Mouse (Mus musculus) embryonic stem cell, embryonic (primary cell): Measurements from ENCODE around the gene Igdcc3.
"Not testable (repeated sequence)": the region's sequence is repeated elsewhere in the genome, so short reads cannot be mapped to it uniquely, and the experiment has no call there.

Experiments
- CTCF ChIA-PET, 4 experiments: fragments of 300-600 bp in 2 of 4; fragments of 350-600 bp in 2 of 4; sonication (Branson Sonifier 250); formaldehyde crosslinking; loops; one replicate each; lab custom pipeline; 2022; ENCODE audit warnings: inconsistent platforms in 2 of 4; lab: Charles Lee
- POLR2A ChIA-PET, 4 experiments: fragments of 300-600 bp in 2 of 4; fragments of 350-600 bp in 2 of 4; sonication (Branson Sonifier 250); formaldehyde crosslinking; loops; one replicate each; lab custom pipeline; 2022; ENCODE audit warnings: antibody characterized with exemption in 4 of 4, inconsistent platforms in 1 of 4; lab: Charles Lee

Gene Igdcc3

GRCm38 (mm10) chr9:65200606-65201005 lies 59.6 kb downstream of the Igdcc3 start:
- ChIA-PET POLR2A (interaction anchor here in 3 of 4 experiments (0.5 to 10.5 kb wide), 17 partner anchors 6 to 235 kb away, joined by 3 to 238 read pairs (median 5); partner anchors contain the start of genes Hacd3 (in 1 of the 3) and Mtfmt (in 1 of the 3)), CTCF (interaction anchor here in 1 of 4 experiments (0.9 kb wide), 1 partner anchor 29 kb away, joined by 3 read pairs; no protein-coding TSS in a partner anchor)

GRCm38 (mm10) chr9:65201021-65201380 lies 60.0 kb downstream of the Igdcc3 start:
- ChIA-PET CTCF (no interaction called here), POLR2A (interaction anchor here (0.6 to 2.0 kb wide), 27 partner anchors 9 to 1315 kb away, joined by 3 to 35 read pairs (median 3); partner anchors contain the start of genes Dennd4a (in 1 of the 4) and Mtfmt (in 1 of the 4))

- ChIA-PET POLR2A (interaction anchor here (0.5 to 2.0 kb wide), 46 partner anchors 8 to 1315 kb away, joined by 3 to 35 read pairs (median 3); partner anchors contain the start of genes Dennd4a (in 1 of the 4) and Mtfmt (in 1 of the 4)), CTCF (no interaction called here)
Measured at GRCm38 (mm10) chr9:65201381-65202164, 60.6 kb downstream of the Igdcc3 start.

GRCm38 (mm10) chr9:65202165-65202754 lies 61.3 kb downstream of the Igdcc3 start:
- POLR2A ChIA-PET, result interaction anchor here (0.5 to 2.0 kb wide), 42 partner anchors 8 to 396 kb away, joined by 3 to 35 read pairs (median 4); partner anchors contain the start of genes Mtfmt (in 1 of the 4) and Plekho2 (in 1 of the 4)
- CTCF ChIA-PET, result interaction anchor here in 2 of 4 experiments (0.6 to 0.7 kb wide), 2 partner anchors 24 to 92 kb away, joined by 6 to 14 read pairs; partner anchors contain the start of gene Clpx (in 1 of the 2)

GRCm38 (mm10) chr9:65205049-65205815 lies 64.2 kb downstream of the Igdcc3 start:
- POLR2A ChIA-PET, result interaction anchor here in 3 of 4 experiments (0.6 to 8.1 kb wide), 14 partner anchors 9 to 230 kb away, joined by 3 to 157 read pairs (median 3); partner anchors contain the start of genes Parp16 (in 3 of the 3) and Mtfmt (in 1 of the 3)
- CTCF ChIA-PET, result interaction anchor here in 1 of 4 experiments (0.7 kb wide), 1 partner anchor 8 kb away, joined by 12 read pairs; no protein-coding TSS in a partner anchor

- POLR2A ChIA-PET, result interaction anchor here in 3 of 4 experiments (1.1 to 8.1 kb wide), 6 partner anchors 7 to 75 kb away, joined by 3 to 157 read pairs (median 26); partner anchors contain the start of gene Parp16 (in 2 of the 3)
- CTCF ChIA-PET, result not testable (repeated sequence)
Measured at GRCm38 (mm10) chr9:65207041-65207815, 66.2 kb downstream of the Igdcc3 start.

DNA sequence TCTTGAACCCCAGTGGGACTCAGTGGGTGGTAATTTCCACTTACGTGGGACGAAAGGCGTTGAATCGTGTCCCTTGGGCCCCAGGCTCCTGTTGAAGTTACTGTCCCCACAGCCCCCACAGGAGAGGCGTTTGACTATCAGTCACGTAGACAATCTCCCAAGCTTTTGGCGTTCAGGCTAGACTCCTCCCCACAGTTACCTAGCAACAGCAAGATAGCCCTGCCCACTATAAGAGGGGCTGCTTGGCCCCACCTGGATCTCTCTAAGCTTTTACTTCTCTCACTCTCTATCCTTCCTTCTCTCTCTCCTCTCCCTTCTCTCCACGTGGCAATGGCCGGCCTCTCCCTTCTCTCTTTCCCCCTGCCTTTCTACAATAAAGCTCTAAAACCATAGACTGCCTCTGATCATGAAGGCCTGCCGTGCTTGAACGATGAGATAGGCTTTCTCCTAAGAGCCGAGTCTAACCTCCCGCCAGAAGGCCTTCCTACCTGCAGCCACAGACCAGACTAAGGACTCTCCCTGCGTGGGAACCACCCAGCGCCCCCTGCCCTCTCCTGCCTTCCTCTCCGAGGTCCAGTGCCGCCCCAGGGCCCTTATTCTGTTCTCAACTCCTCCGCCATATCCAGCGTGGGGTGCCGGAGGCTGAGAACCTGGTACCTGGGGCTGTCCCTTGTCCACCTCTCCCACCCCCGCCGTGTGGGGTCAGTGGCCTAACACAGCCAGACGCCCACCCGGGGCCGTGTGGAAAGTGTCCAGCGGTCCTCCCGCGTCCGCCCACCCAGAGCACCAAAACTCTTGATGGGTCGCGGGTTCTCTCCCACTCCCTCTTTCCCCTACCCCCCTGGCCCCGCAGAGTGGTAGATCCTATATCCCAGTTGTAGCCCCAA lies 67.5 kb downstream of the Igdcc3 start:
- POLR2A ChIA-PET, result interaction anchor here (0.6 to 8.1 kb wide), 13 partner anchors 9 to 379 kb away, joined by 3 to 157 read pairs (median 4); partner anchors contain the start of genes Parp16 (in 2 of the 4) and Pif1 (in 1 of the 4)

GRCm38 (mm10) chr9:65211598-65211997 lies 70.6 kb downstream of the Igdcc3 start:
- CTCF ChIA-PET, result no interaction called here

More for the DNA sequence above, 67.5 kb downstream of the Igdcc3 start:
- CTCF ChIA-PET, result interaction anchor here in 1 of 4 experiments (1.1 kb wide), 1 partner anchor 12 kb away, joined by 6 read pairs; no protein-coding TSS in a partner anchor

DNA sequence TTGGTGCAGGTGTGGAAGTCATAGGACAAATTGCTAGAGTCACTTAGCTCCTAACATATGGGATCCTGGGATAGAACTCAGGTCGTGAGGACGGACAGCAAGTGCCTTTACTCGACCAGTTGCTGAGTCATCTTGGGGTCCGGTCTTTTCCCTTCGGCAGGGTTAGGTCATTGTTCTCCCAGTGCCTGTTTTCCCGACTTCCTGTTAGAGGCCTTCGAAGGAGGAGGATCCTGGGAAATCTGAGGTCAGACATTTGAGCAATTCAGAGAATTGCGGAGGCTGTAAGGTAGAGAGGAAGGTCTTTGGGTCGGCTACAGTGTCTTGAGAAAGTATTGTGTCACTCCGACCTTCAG lies 73.4 kb downstream of the Igdcc3 start:
- POLR2A ChIA-PET, result interaction anchor here (0.5 to 16.2 kb wide), 78 partner anchors 9 to 959 kb away, joined by 3 to 238 read pairs (median 4); partner anchors contain the start of genes Parp16 (in 3 of the 4), Mtfmt (in 2 of the 4), Pdcd7 (in 2 of the 4) and Plekho2 (in 2 of the 4)
- CTCF ChIA-PET, result interaction anchor here (0.5 to 2.2 kb wide), 22 partner anchors 10 to 900 kb away, joined by 3 to 11 read pairs (median 5); no protein-coding TSS in a partner anchor

More at GRCm38 (mm10) chr9:65211598-65211997, 70.6 kb downstream of the Igdcc3 start:
- POLR2A ChIA-PET, result interaction anchor here in 3 of 4 experiments (0.8 to 16.2 kb wide), 7 partner anchors 7 to 16 kb away, joined by 3 to 238 read pairs (median 9); partner anchors contain the start of gene Parp16 (in 2 of the 3)

- CTCF ChIA-PET, result interaction anchor here (0.5 to 2.2 kb wide), 28 partner anchors 10 to 1031 kb away, joined by 3 to 11 read pairs (median 4); no protein-coding TSS in a partner anchor
- POLR2A ChIA-PET, result interaction anchor here (0.5 to 16.2 kb wide), 105 partner anchors 9 to 959 kb away, joined by 3 to 238 read pairs (median 4); partner anchors contain the start of genes Parp16 (in 3 of the 4), Mtfmt (in 2 of the 4), Pdcd7 (in 2 of the 4) and Plekho2 (in 2 of the 4)
Measured at GRCm38 (mm10) chr9:65214778-65215493, 73.9 kb downstream of the Igdcc3 start.

GRCm38 (mm10) chr9:65215494-65216126 lies 74.6 kb downstream of the Igdcc3 start:
- ChIA-PET CTCF (interaction anchor here (0.5 to 2.2 kb wide), 18 partner anchors 9 to 1032 kb away, joined by 3 to 11 read pairs (median 4); no protein-coding TSS in a partner anchor), POLR2A (interaction anchor here (0.5 to 16.2 kb wide), 82 partner anchors 8 to 750 kb away, joined by 3 to 238 read pairs (median 4); partner anchors contain the start of genes Parp16 (in 3 of the 4), Plekho2 (in 2 of the 4), Cilp (in 1 of the 4) and Dennd4a (in 1 of the 4))

DNA sequence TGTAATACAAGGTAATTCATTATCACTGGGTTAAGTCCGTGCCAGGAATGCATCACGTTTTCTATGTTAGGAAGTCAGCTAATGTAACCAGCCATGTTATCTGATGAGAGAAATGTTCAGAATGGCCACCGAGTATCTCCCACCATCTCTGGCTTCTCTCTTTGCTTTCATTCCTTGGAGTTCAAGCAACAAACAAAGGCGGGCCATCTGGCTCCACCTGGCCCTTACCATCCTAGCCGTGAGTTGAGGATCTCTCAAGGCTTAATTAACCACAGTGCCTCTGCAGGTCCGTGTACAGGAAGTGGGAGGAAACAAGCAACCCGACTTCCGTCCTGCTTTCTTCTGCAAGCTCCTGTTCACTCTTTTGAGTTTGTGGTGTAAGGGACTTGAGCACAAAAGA lies 76.0 kb downstream of the Igdcc3 start:
- CTCF ChIA-PET, result interaction anchor here in 1 of 4 experiments (1.2 kb wide), 1 partner anchor 9 kb away, joined by 3 read pairs; no protein-coding TSS in a partner anchor
- POLR2A ChIA-PET, result interaction anchor here in 2 of 4 experiments (0.9 to 16.2 kb wide), 7 partner anchors 9 to 216 kb away, joined by 3 to 238 read pairs (median 4); partner anchors contain the start of gene Parp16 (in 1 of the 2)

- POLR2A ChIA-PET, result interaction anchor here in 2 of 4 experiments (0.9 to 16.2 kb wide), 7 partner anchors 9 to 215 kb away, joined by 3 to 238 read pairs (median 4); partner anchors contain the start of gene Parp16 (in 1 of the 2)
Measured at GRCm38 (mm10) chr9:65217661-65218060, 76.7 kb downstream of the Igdcc3 start.

DNA sequence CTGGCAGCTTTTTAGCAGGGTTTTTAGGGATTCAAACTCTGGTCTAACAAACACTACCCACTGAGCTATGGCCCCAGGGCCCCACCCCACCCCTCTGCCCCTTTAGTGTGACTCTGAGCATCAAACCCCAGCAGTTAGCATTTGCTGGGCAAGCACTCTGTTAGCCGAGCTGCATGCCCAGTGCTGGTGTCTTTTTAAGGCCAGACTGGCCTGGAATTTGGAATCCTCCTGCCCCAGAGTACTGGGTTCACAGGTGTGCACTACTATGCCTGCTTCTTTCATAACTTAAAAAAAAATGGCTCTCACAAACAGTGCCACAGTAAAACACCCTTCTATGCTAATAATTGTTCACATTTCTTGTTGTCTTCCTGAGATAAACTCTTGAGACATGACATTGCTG lies 77.9 kb downstream of the Igdcc3 start:
- POLR2A ChIA-PET, result interaction anchor here (0.6 to 16.2 kb wide), 10 partner anchors 9 to 213 kb away, joined by 3 to 238 read pairs (median 3); partner anchors contain the start of gene Parp16 (in 1 of the 4)

More at GRCm38 (mm10) chr9:65217661-65218060, 76.7 kb downstream of the Igdcc3 start:
- CTCF ChIA-PET, result interaction anchor here in 1 of 4 experiments (1.2 kb wide), 1 partner anchor 8 kb away, joined by 3 read pairs; no protein-coding TSS in a partner anchor

More for the DNA sequence above, 77.9 kb downstream of the Igdcc3 start:
- CTCF ChIA-PET, result no interaction called here
